Mouse (Mus musculus): ENCODE data around the gene Ly86.

The Ly86 gene

GRCm38 (mm10) chr13:37433730-37434129 is 88.7 kb downstream of the Ly86 start:
- no peak for TF ChIP-seq GATA4 (IDR thresholded peaks at IDR 0.05; ENCODE audit: insufficient replicate concordance, low read length)

GRCm38 (mm10) chr13:37434137-37434772 is 89.2 kb downstream of the Ly86 start:
- peak; percentile 79; the same call in 1 of the 2 replicates for TF ChIP-seq GATA4 (IDR thresholded peaks at IDR 0.05; ENCODE audit: insufficient replicate concordance, low read length)

GRCm38 (mm10) chr13:37434841-37435240 is 89.8 kb downstream of the Ly86 start:
- no peak for TF ChIP-seq GATA4 (IDR thresholded peaks at IDR 0.05; ENCODE audit: insufficient replicate concordance, low read length)

GRCm38 (mm10) chr13:37436267-37437013 is 91.4 kb downstream of the Ly86 start:
- TF ChIP-seq GATA4 (IDR thresholded peaks at IDR 0.05; ENCODE audit: insufficient replicate concordance, low read length): no peak

- TF ChIP-seq GATA4 (IDR thresholded peaks at IDR 0.05; ENCODE audit: insufficient replicate concordance, low read length): no peak
These were observed 93.8 kb downstream of the Ly86 start for GRCm38 (mm10) chr13:37438788-37439187.

- TF ChIP-seq GATA4 (IDR thresholded peaks at IDR 0.05; ENCODE audit: insufficient replicate concordance, low read length): no peak
These were observed 94.5 kb downstream of the Ly86 start for GRCm38 (mm10) chr13:37439477-37439876.

GRCm38 (mm10) chr13:37439941-37440340 is 94.9 kb downstream of the Ly86 start:
- no peak for TF ChIP-seq GATA4 (IDR thresholded peaks at IDR 0.05; ENCODE audit: insufficient replicate concordance, low read length)

GRCm38 (mm10) chr13:37440593-37441307 is 95.7 kb downstream of the Ly86 start:
- TF ChIP-seq GATA4 (IDR thresholded peaks at IDR 0.05; ENCODE audit: insufficient replicate concordance, low read length): no peak

GRCm38 (mm10) chr13:37442058-37442457 is 97.0 kb downstream of the Ly86 start:
- TF ChIP-seq GATA4 (IDR thresholded peaks at IDR 0.05; ENCODE audit: insufficient replicate concordance, low read length): peak; percentile 71; the same call in 1 of the 2 replicates

- no peak for TF ChIP-seq GATA4 (IDR thresholded peaks at IDR 0.05; ENCODE audit: insufficient replicate concordance, low read length)
These were observed 97.5 kb downstream of the Ly86 start for GRCm38 (mm10) chr13:37442531-37442930.

GRCm38 (mm10) chr13:37446699-37447258 is 101.8 kb downstream of the Ly86 start:
- no peak for TF ChIP-seq GATA4 (IDR thresholded peaks at IDR 0.05; ENCODE audit: insufficient replicate concordance, low read length)

- TF ChIP-seq GATA4 (IDR thresholded peaks at IDR 0.05; ENCODE audit: insufficient replicate concordance, low read length): no peak
These were observed 106.0 kb downstream of the Ly86 start for GRCm38 (mm10) chr13:37451021-37451420.

GRCm38 (mm10) chr13:37451471-37451870 is 106.5 kb downstream of the Ly86 start:
- TF ChIP-seq GATA4 (IDR thresholded peaks at IDR 0.05; ENCODE audit: insufficient replicate concordance, low read length): no peak

- no peak for TF ChIP-seq GATA4 (IDR thresholded peaks at IDR 0.05; ENCODE audit: insufficient replicate concordance, low read length)
These were observed 107.3 kb downstream of the Ly86 start for GRCm38 (mm10) chr13:37452022-37452941.
